Mouse (Mus musculus) ES-E14 (cell line): Measurements from ENCODE around the gene Pspn. TPM values are rescaled to one million over a fixed set of nuclear protein-coding genes. Genes with fewer than 3 reads are reported as not detected.

Experiments used
- DNase-seq: peaks from one replicate; pipeline ENCODE4 v3.0.0-alpha.2; 2013; ENCODE audit warnings: low read depth, low spot score
- H3K27ac ChIP-seq: 2 replicates; pipeline ENCODE4 v1.5.1; 2012; ENCODE audit warnings: low read depth, mild to moderate bottlenecking, low read length, moderate library complexity, mixed read lengths; ENCODE audit not compliant: poor library complexity, insufficient read depth, severe bottlenecking
- H3K36me3 ChIP-seq: 2 replicates; pipeline ENCODE4 v1.6.1; 2012; ENCODE audit warnings: mild to moderate bottlenecking, low read length, moderate library complexity, mixed read lengths; ENCODE audit not compliant: control insufficient read depth, poor library complexity, insufficient read depth, severe bottlenecking
- H3K4me1 ChIP-seq, 2 experiments: fragments of 150-350 bp in 1 of 2; sonication (generic) in 1 of 2; 2 replicates each; pipeline ENCODE4 v1.6.1; 2012; ENCODE audit warnings: low read length in 2 of 2, mild to moderate bottlenecking in 1 of 2, mixed read lengths in 1 of 2; ENCODE audit not compliant: control insufficient read depth in 2 of 2, insufficient read depth in 2 of 2, poor library complexity in 1 of 2
- H3K4me3 ChIP-seq, 2 experiments: fragments of 150-350 bp in 1 of 2; sonication (generic) in 1 of 2; 2 replicates each; pipeline ENCODE4 v1.5.1; 2012; ENCODE audit warnings: low read length in 2 of 2, low read depth in 1 of 2, mild to moderate bottlenecking in 1 of 2, mixed read lengths in 1 of 2; ENCODE audit not compliant: insufficient read depth in 1 of 2, poor library complexity in 1 of 2, severe bottlenecking in 1 of 2
- H3K9ac ChIP-seq: 2 replicates; pipeline ENCODE4 v1.6.1; 2012; ENCODE audit warnings: low read depth, mild to moderate bottlenecking, low read length, mixed read lengths; ENCODE audit not compliant: poor library complexity, insufficient read depth, severe bottlenecking
- H3K9me3 ChIP-seq: fragments of 150-350 bp; sonication (generic); 2 replicates; pipeline ENCODE4 v1.6.1; 2012; ENCODE audit warnings: low read depth, mild to moderate bottlenecking, low read length; ENCODE audit not compliant: control insufficient read depth, insufficient read depth
- CHD2 ChIP-seq: IDR thresholded peaks from 2 replicates; pipeline ENCODE4 v1.6.1; 2014; ENCODE audit warnings: mild to moderate bottlenecking, low read depth, low read length, inconsistent platforms
- HCFC1 ChIP-seq: IDR thresholded peaks from 2 replicates; pipeline ENCODE4 v1.6.1; 2012; ENCODE audit warnings: low read length, inconsistent platforms, borderline replicate concordance; ENCODE audit not compliant: insufficient read depth
- MAFK ChIP-seq: IDR thresholded peaks from 2 replicates; pipeline ENCODE4 v1.6.1; 2014; ENCODE audit warnings: mild to moderate bottlenecking, low read depth, low read length, inconsistent platforms; ENCODE audit not compliant: insufficient read depth
- ZC3H11A ChIP-seq: IDR thresholded peaks from 2 replicates; pipeline ENCODE4 v1.6.1; 2012; ENCODE audit warnings: low read depth, mild to moderate bottlenecking, inconsistent platforms, low read length, borderline replicate concordance
- ZNF384 ChIP-seq: IDR thresholded peaks from 2 replicates; pipeline ENCODE4 v1.6.1; 2012; ENCODE audit warnings: low read depth, low read length, inconsistent platforms
- in situ Hi-C, 2 experiments: fragments of 600-800 bp; cut with MboI; formaldehyde crosslinking; loops; one replicate each; pipeline ENCODE4 v1.15.1; 2025; ENCODE audit warnings: low sequenced_read_pairs in 2 of 2, inconsistent platforms in 1 of 2; ENCODE audit not compliant: unreplicated experiment in 2 of 2
- total RNA-seq: library from RNA; depleted of rRNA; stranded (reverse); fragments of 300-350 nt; gene quantifications from 2 replicates; pipeline ENCODE4 v1.2.3, GENCODE M21; 2012

Pspn gene
- total RNA-seq, 1 experiment: not detected

DNA sequence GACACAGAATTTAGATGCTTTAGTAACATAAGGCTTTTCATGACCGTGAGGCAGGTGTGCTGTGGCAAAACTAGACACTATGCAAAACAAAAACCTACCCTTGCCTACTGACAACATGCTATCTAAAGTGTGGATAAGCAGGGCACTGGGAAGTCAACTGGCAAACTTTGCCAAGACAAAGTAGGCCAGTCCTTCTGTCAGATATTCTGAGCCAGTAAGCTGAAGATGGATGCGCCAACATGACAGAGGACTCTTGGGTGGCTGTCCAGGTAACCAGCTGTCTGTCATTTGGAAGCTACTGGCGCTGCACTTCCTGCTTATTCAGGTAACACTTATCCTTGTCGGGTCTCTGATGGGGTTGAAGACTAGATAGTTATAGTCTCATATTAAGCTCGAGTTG lies 29.7 kb downstream of the Pspn start:
- DNase-seq: no peak
- in situ Hi-C loops: no loop called here
- Histone ChIP-seq H3K9me3 (no peaks in the 10 kb centered on the region), H3K4me3 (no peak overlapping the region), H3K4me1 (peaks cover 0 to 3% of the 10 kb centered on the region in 2 experiments; a peak in 1 of 4 replicates), H3K27ac (no peak overlapping the region), H3K9ac (no peak overlapping the region), H3K36me3 (no peaks in the 10 kb centered on the region)
- no peak for TF ChIP-seq ZC3H11A
- no peak for TF ChIP-seq ZNF384
- TF ChIP-seq CHD2: no peak
- no peak for TF ChIP-seq HCFC1
- TF ChIP-seq MAFK: no peak

GRCm38 (mm10) chr17:56969321-56969720 lies 30.5 kb downstream of the Pspn start:
- Histone ChIP-seq H3K9me3 (no peaks in the 10 kb centered on the region), H3K4me3 (no peak overlapping the region), H3K27ac (no peak overlapping the region), H3K9ac (no peak overlapping the region), H3K4me1 (peaks cover 0 to 2% of the 10 kb centered on the region in 2 experiments; a peak in 1 of 4 replicates), H3K36me3 (no peaks in the 10 kb centered on the region)
- in situ Hi-C loops: no loop called here
- no peak for DNase-seq
- TF ChIP-seq MAFK (no peak), ZNF384 (no peak), CHD2 (no peak), ZC3H11A (no peak), HCFC1 (no peak)

DNA sequence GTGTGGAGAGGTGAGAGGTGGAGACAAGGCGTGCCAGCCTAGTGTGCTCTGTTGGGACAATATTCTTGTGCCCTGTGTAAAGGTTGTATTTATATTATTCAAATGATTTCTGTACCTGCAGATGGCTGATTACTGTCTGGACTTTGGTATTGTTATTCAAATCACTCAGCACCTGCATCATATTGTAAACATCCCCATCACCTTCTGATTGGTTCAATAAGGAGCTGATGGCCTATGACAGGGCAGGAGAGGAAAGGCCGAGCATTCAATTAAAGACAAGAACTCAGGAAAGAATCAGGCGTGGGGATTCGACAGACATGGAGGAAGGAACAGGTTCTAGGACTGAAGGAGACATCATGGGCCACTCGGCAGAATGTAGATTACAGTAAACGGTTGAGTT lies 36.2 kb downstream of the Pspn start:
- no peak overlapping the region for H3K4me3 ChIP-seq
- peaks cover 3 to 9% of the 10 kb centered on the region in 2 experiments; a peak in 2 of 4 replicates for H3K4me1 ChIP-seq
- in situ Hi-C loops: no loop called here
- H3K36me3 ChIP-seq: no peaks in the 10 kb centered on the region
- H3K27ac ChIP-seq: no peak overlapping the region
- TF ChIP-seq ZC3H11A (no peak), MAFK (no peak), ZNF384 (no peak), HCFC1 (no peak), CHD2 (no peak)
- H3K9ac ChIP-seq: no peak overlapping the region
- no peak for DNase-seq
- H3K9me3 ChIP-seq: no peaks in the 10 kb centered on the region

GRCm38 (mm10) chr17:56962642-56963405 lies 37.0 kb downstream of the Pspn start:
- Histone ChIP-seq H3K36me3 (no peaks in the 10 kb centered on the region), H3K4me3 (no peak overlapping the region), H3K27ac (no peak overlapping the region), H3K4me1 (peaks cover 5 to 13% of the 10 kb centered on the region in 2 experiments; a peak in 2 of 4 replicates), H3K9ac (no peak overlapping the region), H3K9me3 (no peaks in the 10 kb centered on the region)
- TF ChIP-seq HCFC1 (no peak), ZC3H11A (no peak), ZNF384 (no peak), MAFK (no peak), CHD2 (no peak)
- no peak for DNase-seq
- in situ Hi-C loops: no loop called here
